Mouse (Mus musculus): ENCODE measurements around the gene Naxe. TPM values are rescaled to one million over a fixed set of nuclear protein-coding genes. Genes with fewer than 3 reads are reported as not detected.

Gene Naxe
- polyA plus RNA-seq, 1 experiment = 83.0 TPM

GRCm38 (mm10) chr3:88073631-88074030, 15.3 kb upstream of the Naxe start:
- TF ChIP-seq CTCF (IDR thresholded peaks at IDR 0.05; ENCODE audit: low read depth, low read length) (no peak), POLR2A (IDR thresholded peaks at IDR 0.05; ENCODE audit: borderline replicate concordance, low read depth, low read length) (no peak)
- H3K4me1 ChIP-seq (ENCODE audit: control insufficient read depth, insufficient read depth, low read length) = 0 out of 2 replicates have a peak, but pooled peaks cover 2% of the 10 kb centered on the region

DNA sequence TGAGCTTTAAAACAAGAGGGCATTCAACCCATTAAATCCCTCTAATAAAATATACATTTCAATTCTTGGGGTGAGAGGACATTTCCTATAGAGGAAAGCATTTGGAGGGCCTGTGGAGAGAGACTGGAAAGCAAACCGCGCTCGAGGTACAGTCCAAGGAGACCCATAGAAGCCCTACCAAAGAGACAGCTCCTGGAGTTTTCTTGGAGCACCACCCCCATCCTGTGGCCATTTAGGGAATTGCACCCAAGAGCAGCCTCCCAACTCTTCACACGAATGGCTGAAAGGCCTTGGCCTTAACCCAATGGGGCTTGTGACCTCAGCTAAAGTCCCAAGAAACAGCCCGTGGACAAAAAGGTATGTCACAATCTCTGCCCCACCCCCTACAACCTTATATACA, 13.5 kb upstream of the Naxe start:
- TF ChIP-seq POLR2A (IDR thresholded peaks at IDR 0.05; ENCODE audit: borderline replicate concordance, low read depth, low read length) (no peak), CTCF (IDR thresholded peaks at IDR 0.05; ENCODE audit: low read depth, low read length) (peak; percentile 93)
- no peaks in the 10 kb centered on the region for H3K4me1 ChIP-seq (ENCODE audit: control insufficient read depth, insufficient read depth, low read length)
- no peak overlapping the region for H3K27ac ChIP-seq (ENCODE audit: insufficient read depth, low read depth, low read length)
- H3K4me3 ChIP-seq (ENCODE audit: insufficient read depth, low read length) = no peak overlapping the region

More at GRCm38 (mm10) chr3:88073631-88074030, 15.3 kb upstream of the Naxe start:
- Histone ChIP-seq H3K27ac (ENCODE audit: insufficient read depth, low read depth, low read length) (no peak overlapping the region), H3K4me3 (ENCODE audit: insufficient read depth, low read length) (no peak overlapping the region)

- TF ChIP-seq CTCF (IDR thresholded peaks at IDR 0.05; ENCODE audit: low read depth, low read length) = no peak
- no peak for TF ChIP-seq POLR2A (IDR thresholded peaks at IDR 0.05; ENCODE audit: borderline replicate concordance, low read depth, low read length)
- Histone ChIP-seq H3K4me1 (ENCODE audit: control insufficient read depth, insufficient read depth, low read length) (no peaks in the 10 kb centered on the region), H3K27ac (ENCODE audit: insufficient read depth, low read depth, low read length) (no peak overlapping the region), H3K4me3 (ENCODE audit: insufficient read depth, low read length) (no peak overlapping the region)
Observed at GRCm38 (mm10) chr3:88068386-88068785, 10.1 kb upstream of the Naxe start.

DNA sequence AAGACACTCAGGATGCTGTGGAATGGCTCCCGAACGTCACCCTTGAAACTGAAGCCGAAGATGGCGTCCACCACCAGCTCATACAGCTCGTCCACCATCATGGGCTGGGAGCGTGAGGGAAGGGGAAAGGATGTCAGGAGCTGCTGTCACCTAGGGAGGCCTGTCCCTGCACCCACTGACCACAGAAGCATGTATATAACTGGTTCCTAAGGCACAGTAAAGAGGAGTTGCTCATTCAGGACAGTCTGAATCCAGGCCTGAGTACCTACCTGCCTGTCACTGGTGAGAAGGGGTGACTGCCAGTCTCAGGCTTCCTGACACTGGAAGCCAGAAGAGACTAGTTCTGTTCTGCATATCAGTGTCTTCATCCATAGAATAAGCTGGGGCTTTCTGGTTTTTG, 1.3 kb downstream of the Naxe start:
- H3K4me1 ChIP-seq (ENCODE audit: control insufficient read depth, insufficient read depth, low read length) = peaks cover 6% of the 10 kb centered on the region; the same call in 1 of the 2 replicates
- H3K27ac ChIP-seq (ENCODE audit: insufficient read depth, low read depth, low read length) = no peak overlapping the region
- no peak for TF ChIP-seq CTCF (IDR thresholded peaks at IDR 0.05; ENCODE audit: low read depth, low read length)
- no peak for TF ChIP-seq POLR2A (IDR thresholded peaks at IDR 0.05; ENCODE audit: borderline replicate concordance, low read depth, low read length)
- no peak overlapping the region for H3K4me3 ChIP-seq (ENCODE audit: insufficient read depth, low read length)

DNA sequence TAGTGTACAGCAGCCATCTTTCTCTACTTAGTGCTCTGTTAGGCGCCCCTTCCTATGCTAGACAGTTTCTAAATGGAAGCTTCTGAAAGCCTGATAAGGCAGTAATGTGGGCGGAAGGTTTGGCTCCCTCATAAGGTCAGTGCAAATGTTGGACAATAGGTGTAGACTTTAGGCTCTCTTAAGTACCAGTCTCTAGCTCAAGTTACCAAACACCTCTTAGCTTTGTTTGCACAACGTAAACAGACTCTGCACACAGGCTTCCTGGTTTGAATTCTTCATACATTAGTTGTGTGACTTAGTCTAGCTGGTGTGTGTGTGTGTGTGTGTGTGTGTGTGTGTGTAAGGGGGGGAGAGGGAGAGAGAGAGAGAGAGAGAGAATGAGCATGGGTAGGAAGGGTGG, 8.8 kb downstream of the Naxe start:
- TF ChIP-seq CTCF (IDR thresholded peaks at IDR 0.05; ENCODE audit: low read depth, low read length) (no peak), POLR2A (IDR thresholded peaks at IDR 0.05; ENCODE audit: borderline replicate concordance, low read depth, low read length) (no peak)
- H3K4me3 ChIP-seq (ENCODE audit: insufficient read depth, low read length) = no peak overlapping the region
- H3K4me1 ChIP-seq (ENCODE audit: control insufficient read depth, insufficient read depth, low read length) = 0 out of 2 replicates have a peak, but pooled peaks cover 3% of the 10 kb centered on the region
- no peak overlapping the region for H3K27ac ChIP-seq (ENCODE audit: insufficient read depth, low read depth, low read length)

DNA sequence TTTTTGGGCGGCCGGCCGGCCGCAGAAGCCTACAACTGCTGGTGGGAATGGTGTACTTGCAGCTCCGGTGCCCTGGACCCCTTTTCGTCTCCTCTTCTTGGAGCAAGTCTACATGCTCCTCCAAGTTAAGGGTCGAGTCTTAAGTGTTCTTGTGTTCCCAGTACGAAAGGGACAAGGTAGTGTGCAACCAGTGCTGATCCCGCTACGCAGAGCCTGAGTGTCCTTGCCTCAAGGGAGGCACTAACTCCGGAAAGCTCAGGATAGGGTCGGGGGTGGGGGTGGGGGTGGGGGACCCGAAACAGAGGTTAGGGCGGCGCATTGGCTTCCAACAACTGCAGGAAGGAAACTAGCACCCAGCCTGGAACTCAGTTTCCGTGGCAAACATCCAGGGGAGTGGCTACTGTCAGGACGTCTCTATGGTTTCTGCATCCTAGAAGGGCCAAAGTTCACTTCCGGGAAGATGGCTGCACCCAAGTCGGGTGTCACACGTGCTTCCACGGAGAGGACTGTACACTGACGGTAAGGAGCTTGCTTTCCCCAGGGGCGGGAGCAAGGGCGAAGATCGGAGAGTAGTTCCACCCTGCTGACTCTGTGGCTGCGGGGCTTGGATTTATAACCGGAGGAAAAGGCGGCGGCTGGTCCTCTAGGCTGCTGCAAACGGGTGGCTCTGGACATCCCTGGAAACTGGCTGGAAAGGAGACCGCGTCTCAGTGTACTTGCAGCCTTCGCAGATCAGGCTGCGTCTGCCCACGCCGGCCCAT, 15.5 kb downstream of the Naxe start, which contains the start of gene Gpatch4:
TSS of gene Gpatch4 (plus strand) at position 448 of the 761 bp plus-strand sequence.
- Histone ChIP-seq H3K4me3 (ENCODE audit: insufficient read depth, low read length) (peak within 1 kb of the TSS; percentile 97), H3K27ac (ENCODE audit: insufficient read depth, low read depth, low read length) (peak within 1 kb of the TSS; percentile 25), H3K4me1 (ENCODE audit: control insufficient read depth, insufficient read depth, low read length) (peaks cover 6% of the 10 kb centered on the region; the same call in 1 of the 2 replicates)
- TF ChIP-seq POLR2A (IDR thresholded peaks at IDR 0.05; ENCODE audit: borderline replicate concordance, low read depth, low read length) (no peak), CTCF (IDR thresholded peaks at IDR 0.05; ENCODE audit: low read depth, low read length) (peak; percentile 6; the same call in 1 of the 2 replicates)

- TF ChIP-seq POLR2A (IDR thresholded peaks at IDR 0.05; ENCODE audit: borderline replicate concordance, low read depth, low read length) (no peak), CTCF (IDR thresholded peaks at IDR 0.05; ENCODE audit: low read depth, low read length) (no peak)
- no peak overlapping the region for H3K27ac ChIP-seq (ENCODE audit: insufficient read depth, low read depth, low read length)
- H3K4me3 ChIP-seq (ENCODE audit: insufficient read depth, low read length) = no peak overlapping the region
- peaks cover 9% of the 10 kb centered on the region for H3K4me1 ChIP-seq (ENCODE audit: control insufficient read depth, insufficient read depth, low read length)
Observed at GRCm38 (mm10) chr3:88035561-88036293, 22.6 kb downstream of the Naxe start.

- TF ChIP-seq CTCF (IDR thresholded peaks at IDR 0.05; ENCODE audit: low read depth, low read length) = no peak
- TF ChIP-seq POLR2A (IDR thresholded peaks at IDR 0.05; ENCODE audit: borderline replicate concordance, low read depth, low read length) = no peak
- Histone ChIP-seq H3K4me1 (ENCODE audit: control insufficient read depth, insufficient read depth, low read length) (peaks cover 9% of the 10 kb centered on the region), H3K27ac (ENCODE audit: insufficient read depth, low read depth, low read length) (no peak overlapping the region), H3K4me3 (ENCODE audit: insufficient read depth, low read length) (no peak overlapping the region)
Observed at GRCm38 (mm10) chr3:88033506-88033905, 24.8 kb downstream of the Naxe start.

DNA sequence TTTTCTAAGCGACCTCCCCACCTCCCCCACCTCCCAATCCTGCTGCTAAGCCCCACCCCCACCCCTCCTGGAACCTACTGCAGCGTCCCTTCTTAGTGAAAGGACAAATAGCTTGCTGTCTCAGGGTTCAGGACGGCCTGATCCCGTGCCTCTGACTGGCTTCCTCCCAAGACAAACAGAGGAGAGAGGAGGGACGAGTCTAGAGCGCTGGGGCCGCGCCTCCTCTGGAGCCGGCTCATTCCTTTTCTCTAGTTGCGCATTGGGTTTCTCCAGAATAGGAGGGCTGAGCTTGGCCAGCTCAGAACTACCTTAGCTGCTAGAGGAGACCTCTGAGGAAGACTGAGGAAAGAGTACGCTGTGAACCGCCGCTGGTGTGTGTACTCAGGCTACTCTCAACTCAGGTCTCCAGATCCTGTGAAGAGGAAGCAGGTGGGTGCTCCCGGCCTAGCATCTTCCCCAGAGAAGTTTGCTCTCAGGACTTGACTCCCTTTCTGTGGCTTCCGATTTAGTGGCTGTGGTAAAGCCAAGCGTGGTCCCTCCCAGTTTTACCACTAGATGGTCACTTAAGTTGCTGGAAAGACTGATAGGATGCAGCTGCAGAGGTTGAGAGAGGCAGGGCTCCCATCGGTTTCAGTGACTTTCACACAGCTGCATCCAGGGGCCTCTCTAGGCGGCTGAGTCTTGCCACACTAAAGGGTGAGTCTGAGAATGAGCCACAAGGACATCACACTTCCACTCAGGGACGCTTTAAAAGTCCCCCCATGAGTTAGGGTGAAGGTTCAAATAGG, 27.5 kb downstream of the Naxe start:
- no peak overlapping the region for H3K4me3 ChIP-seq (ENCODE audit: insufficient read depth, low read length)
- no peak for TF ChIP-seq CTCF (IDR thresholded peaks at IDR 0.05; ENCODE audit: low read depth, low read length)
- no peak for TF ChIP-seq POLR2A (IDR thresholded peaks at IDR 0.05; ENCODE audit: borderline replicate concordance, low read depth, low read length)
- H3K4me1 ChIP-seq (ENCODE audit: control insufficient read depth, insufficient read depth, low read length) = peaks cover 4% of the 10 kb centered on the region; the same call in 1 of the 2 replicates
- no peak overlapping the region for H3K27ac ChIP-seq (ENCODE audit: insufficient read depth, low read depth, low read length)
